Mouse (Mus musculus) hindbrain, embryonic 11.5 days (tissue): Measurements from ENCODE around the gene 1700016K19Rik. TPM values are rescaled to one million over a fixed set of nuclear protein-coding genes. Genes with fewer than 3 reads are reported as not detected.

Experiments used
- ATAC-seq: fragments of 200-750 bp; cut with Nextera tagmentation; 2 replicates; pipeline ENCODE4 v1.8.0; 2017; ENCODE audit warnings: mild to moderate bottlenecking, moderate TSS enrichment, moderate library complexity; ENCODE audit not compliant: low FRiP score
- DNase-seq: peaks from one replicate; pipeline ENCODE4 v3.0.0-alpha.2; 2015; ENCODE audit warnings: low spot score
- H3K27ac ChIP-seq: fragments of 300-500 bp; sonication (generic); 2 replicates; pipeline ENCODE4 v1.5.1; 2014; ENCODE audit warnings: mild to moderate bottlenecking, low read depth, low read length
- H3K27me3 ChIP-seq: fragments of 300-500 bp; sonication (generic); 2 replicates; pipeline ENCODE4 v1.6.1; 2014; ENCODE audit warnings: mild to moderate bottlenecking, low read length, moderate library complexity, mixed read lengths; ENCODE audit not compliant: control insufficient read depth, insufficient read depth
- H3K36me3 ChIP-seq: fragments of 300-500 bp; sonication (generic); 2 replicates; pipeline ENCODE4 v1.6.1; 2014; ENCODE audit warnings: mild to moderate bottlenecking, low read length, moderate library complexity, mixed read lengths; ENCODE audit not compliant: control insufficient read depth, insufficient read depth
- H3K4me1 ChIP-seq: fragments of 300-500 bp; sonication (generic); replicated peaks from 2 replicates; pipeline ENCODE4 v1.6.1; 2014; ENCODE audit warnings: low read length, mixed read lengths; ENCODE audit not compliant: control insufficient read depth, insufficient read depth
- H3K4me2 ChIP-seq: fragments of 300-500 bp; sonication (generic); replicated peaks from 2 replicates; pipeline ENCODE4 v1.6.1; 2014; ENCODE audit warnings: mild to moderate bottlenecking, low read depth, low read length
- H3K4me3 ChIP-seq: fragments of 300-500 bp; sonication (generic); 2 replicates; pipeline ENCODE4 v1.5.1; 2014; ENCODE audit warnings: low read depth, low read length
- H3K9ac ChIP-seq: fragments of 300-500 bp; sonication (generic); 2 replicates; pipeline ENCODE4 v1.6.1; 2014; ENCODE audit warnings: low read depth, low read length
- H3K9me3 ChIP-seq: fragments of 300-500 bp; sonication (generic); 2 replicates; pipeline ENCODE4 v1.6.1; 2016; ENCODE audit warnings: low read length; ENCODE audit not compliant: control insufficient read depth
- WGBS: fragments of 180-500 bp; shearing (Covaris S2); extraction: QIAGEN DNeasy Blood & Tissue Kit; methylation state at CpG from one replicate; pipeline ENCODE4 v1.1.7; 2014; 5-methylcytosine and 5-hydroxymethylcytosine counted together
- polyA plus RNA-seq: library from polyadenylated mRNA; unstranded; fragments of >200 nt; fragmentation: Nextera tagmentation; extraction: Ambion mirVana; gene quantifications from 2 replicates; pipeline ENCODE4 v1.2.1, GENCODE M21; 2014

1700016K19Rik gene
- polyA plus RNA-seq, 1 experiment from 2014 or later: 3.1 TPM

GRCm38 (mm10) chr11:75964476-75964730, 35.3 kb upstream of the 1700016K19Rik start:
- Histone ChIP-seq H3K9me3 (no peaks in the 10 kb centered on the region), H3K4me3 (no peak overlapping the region), H3K9ac (no peak overlapping the region), H3K4me2 (no peak overlapping the region), H3K4me1 (peaks cover 25% of the 10 kb centered on the region), H3K36me3 (no peaks in the 10 kb centered on the region), H3K27ac (no peak overlapping the region), H3K27me3 (peaks cover 10% of the 10 kb centered on the region)
- DNase-seq (no peak), ATAC-seq (no peak)
- WGBS: 30% methylated on average over 4 of the region's 4 CpGs

- ATAC-seq (peak; percentile 21; the same call in 1 of the 2 replicates), DNase-seq (no peak)
- H3K9me3 ChIP-seq: no peaks in the 10 kb centered on the region
- peak overlapping the region; percentile 57 for H3K4me3 ChIP-seq
- H3K27ac ChIP-seq: no peak overlapping the region
- H3K9ac ChIP-seq: no peak overlapping the region
- peaks cover 10% of the 10 kb centered on the region for H3K27me3 ChIP-seq
- peaks cover 25% of the 10 kb centered on the region for H3K4me1 ChIP-seq
- H3K4me2 ChIP-seq: peak overlapping the region; percentile 99
- WGBS: 3% methylated on average over 28 of the region's 28 CpGs
- no peaks in the 10 kb centered on the region for H3K36me3 ChIP-seq
Measured at GRCm38 (mm10) chr11:75965674-75966400, 33.9 kb upstream of the 1700016K19Rik start.

GRCm38 (mm10) chr11:75966401-75967372, 33.0 kb upstream of the 1700016K19Rik start:
- Histone ChIP-seq H3K36me3 (no peaks in the 10 kb centered on the region), H3K9ac (peak overlapping the region; percentile 56), H3K4me3 (peak overlapping the region; percentile 57), H3K27ac (no peak overlapping the region), H3K27me3 (peaks cover 10% of the 10 kb centered on the region), H3K9me3 (no peaks in the 10 kb centered on the region), H3K4me2 (peak overlapping the region; percentile 99), H3K4me1 (peaks cover 25% of the 10 kb centered on the region)
- ATAC-seq (peak; percentile 62), DNase-seq (peak; percentile 79)
- under 1% methylated on average over 77 of the region's 90 CpGs for WGBS

DNA sequence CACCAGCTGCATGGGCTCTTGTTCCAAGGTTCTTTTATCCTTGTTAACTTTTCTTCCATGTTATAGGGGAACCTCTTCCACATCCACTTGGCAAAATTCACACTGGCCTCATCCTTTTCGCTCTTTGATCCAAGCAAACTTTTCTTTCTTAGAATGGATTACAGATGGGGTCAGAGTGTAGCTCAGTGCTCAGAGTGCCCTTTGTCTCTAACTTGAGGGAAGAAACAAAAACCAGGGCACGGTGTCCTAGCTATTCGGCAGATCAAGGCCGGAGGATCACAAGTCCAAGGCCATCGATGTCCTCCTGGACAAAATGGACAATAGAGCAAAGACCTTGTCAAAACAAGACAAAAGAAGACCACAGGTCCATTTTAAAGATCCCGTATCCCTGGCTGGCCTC, 31.0 kb upstream of the 1700016K19Rik start:
- Histone ChIP-seq H3K27ac (no peak overlapping the region), H3K9me3 (no peaks in the 10 kb centered on the region), H3K27me3 (peaks cover 10% of the 10 kb centered on the region), H3K9ac (no peak overlapping the region), H3K4me2 (no peak overlapping the region), H3K36me3 (no peaks in the 10 kb centered on the region), H3K4me3 (no peak overlapping the region), H3K4me1 (peaks cover 21% of the 10 kb centered on the region)
- WGBS: 77% methylated on average over 6 of the region's 6 CpGs
- no peak for DNase-seq
- no peak for ATAC-seq

DNA sequence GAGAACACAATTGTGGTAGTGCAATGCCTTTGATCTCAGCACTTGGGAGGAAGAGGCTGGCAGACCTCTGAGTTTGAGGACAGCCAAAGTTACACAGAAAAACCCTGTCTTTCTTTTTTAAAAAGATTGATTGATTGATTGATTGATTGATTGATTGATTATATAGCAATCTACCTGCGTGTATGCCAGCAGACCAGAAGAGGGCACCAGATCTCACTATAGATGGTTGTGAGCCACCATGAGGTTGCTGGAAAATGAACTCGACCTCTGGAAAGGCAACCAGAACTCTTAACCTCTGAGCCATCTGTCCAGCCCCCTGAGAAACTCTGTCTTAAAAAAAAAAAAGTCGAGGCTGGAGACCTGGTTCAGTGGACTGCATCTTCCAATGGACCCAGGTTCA, 29.1 kb upstream of the 1700016K19Rik start:
- peaks cover 9% of the 10 kb centered on the region for H3K27me3 ChIP-seq
- peaks cover 10% of the 10 kb centered on the region for H3K4me1 ChIP-seq
- no peaks in the 10 kb centered on the region for H3K9me3 ChIP-seq
- DNase-seq (no peak), ATAC-seq (no peak)
- H3K9ac ChIP-seq: no peak overlapping the region
- whole genome bisulfite sequencing: 31% methylated on average over 3 of the region's 3 CpGs
- no peaks in the 10 kb centered on the region for H3K36me3 ChIP-seq
- no peak overlapping the region for H3K4me3 ChIP-seq
- H3K27ac ChIP-seq: no peak overlapping the region
- no peak overlapping the region for H3K4me2 ChIP-seq

DNA sequence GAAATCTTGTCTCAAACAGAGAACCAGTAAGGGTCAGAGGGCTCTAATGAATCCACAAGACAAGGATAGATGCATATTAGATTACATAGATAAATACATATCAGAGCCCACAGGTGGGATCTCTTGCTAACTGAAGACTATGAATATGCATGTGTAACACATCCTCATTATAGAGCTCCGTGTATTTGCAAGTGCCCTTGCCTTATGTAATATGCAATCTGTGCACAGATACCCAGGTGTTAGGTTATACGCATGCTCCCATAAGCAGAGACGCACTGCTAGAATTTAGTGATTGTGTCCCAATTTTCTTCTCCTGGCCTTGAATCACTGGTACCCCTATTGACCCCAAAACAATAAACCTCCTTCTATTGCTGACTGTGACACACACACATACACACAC, 27.5 kb upstream of the 1700016K19Rik start:
- Histone ChIP-seq H3K4me1 (no peaks in the 10 kb centered on the region), H3K36me3 (no peaks in the 10 kb centered on the region), H3K4me2 (no peak overlapping the region), H3K27me3 (peaks cover 2% of the 10 kb centered on the region), H3K9ac (no peak overlapping the region), H3K27ac (no peak overlapping the region), H3K4me3 (no peak overlapping the region), H3K9me3 (no peaks in the 10 kb centered on the region)
- ATAC-seq: no peak
- DNase-seq: no peak
- 87% methylated on average over 3 of the region's 3 CpGs for WGBS

DNA sequence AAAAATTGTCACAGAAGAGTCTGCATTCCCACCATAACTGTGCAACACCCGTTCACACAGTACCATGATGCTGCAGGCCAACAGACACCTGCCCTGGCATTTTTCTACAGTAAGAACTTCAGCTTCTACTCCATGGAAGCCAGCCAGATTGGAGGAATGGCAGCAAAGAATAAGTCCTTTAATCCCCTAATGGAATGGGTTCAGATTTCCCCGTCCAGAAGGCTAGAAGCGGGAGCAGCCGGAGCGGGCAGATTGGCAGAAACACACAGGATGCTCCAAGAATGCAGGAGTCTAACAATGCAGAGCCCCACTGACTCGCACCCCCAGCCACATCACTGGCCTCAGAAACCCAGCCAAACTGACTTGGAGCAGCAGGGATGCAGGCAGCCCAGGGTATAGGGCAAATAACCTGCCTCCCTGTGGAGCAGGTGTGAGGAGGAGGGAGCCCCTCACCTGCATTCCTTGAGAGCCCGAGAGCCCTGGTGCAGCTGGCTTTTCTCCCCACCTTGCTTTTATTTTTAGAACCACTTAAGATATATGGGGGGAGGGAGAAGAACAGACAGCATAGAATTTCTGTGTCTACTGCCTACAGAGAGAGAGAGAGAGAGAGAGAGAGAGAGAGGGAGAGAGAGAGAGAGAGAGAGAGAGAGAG, 26.7 kb upstream of the 1700016K19Rik start:
- Histone ChIP-seq H3K27ac (no peak overlapping the region), H3K4me1 (no peaks in the 10 kb centered on the region), H3K27me3 (no peaks in the 10 kb centered on the region; the same call in 1 of the 2 replicates), H3K9ac (no peak overlapping the region), H3K4me3 (no peak overlapping the region), H3K4me2 (no peak overlapping the region), H3K36me3 (no peaks in the 10 kb centered on the region), H3K9me3 (no peaks in the 10 kb centered on the region)
- 35% methylated on average over 7 of the region's 7 CpGs for WGBS
- ATAC-seq: no peak
- DNase-seq: no peak

DNA sequence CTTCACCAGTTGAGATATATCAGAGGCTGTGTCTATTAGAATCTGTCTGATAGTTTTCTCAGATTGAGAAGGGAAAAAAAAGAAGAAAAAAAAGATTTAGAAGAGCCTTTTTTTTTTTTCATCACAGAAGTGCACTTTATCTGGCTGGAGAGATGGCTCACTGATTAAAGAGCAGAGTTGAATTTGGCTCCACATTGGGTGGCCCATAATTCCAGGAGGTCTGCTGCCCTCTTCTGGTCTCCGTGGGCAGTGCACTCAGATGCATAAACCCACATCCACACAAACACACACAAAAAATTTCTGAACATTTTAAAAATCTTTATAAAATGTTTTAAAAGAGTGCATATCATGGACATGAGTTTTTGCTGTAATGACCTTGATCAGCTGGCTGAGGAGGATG, 25.7 kb upstream of the 1700016K19Rik start:
- no peak overlapping the region for H3K9ac ChIP-seq
- H3K4me2 ChIP-seq: no peak overlapping the region
- no peaks in the 10 kb centered on the region for H3K9me3 ChIP-seq
- DNase-seq (peak; percentile 37), ATAC-seq (no peak)
- H3K36me3 ChIP-seq: no peaks in the 10 kb centered on the region
- 89% methylated on average over 1 of the region's 1 CpGs for WGBS
- H3K4me3 ChIP-seq: no peak overlapping the region
- no peaks in the 10 kb centered on the region for H3K4me1 ChIP-seq
- no peaks in the 10 kb centered on the region; the same call in 1 of the 2 replicates for H3K27me3 ChIP-seq
- H3K27ac ChIP-seq: no peak overlapping the region
